Mouse (Mus musculus) olfactory bulb, adult 2 months (tissue): Measurements from ENCODE around the gene Med13l.

Source experiments
- CTCF ChIP-seq: fragments of 200-500 bp; IDR thresholded peaks from 2 replicates; pipeline ENCODE4 v1.5.1; 2012; ENCODE audit warnings: low read depth, mild to moderate bottlenecking, low read length, moderate library complexity; ENCODE audit not compliant: insufficient read depth
- POLR2A ChIP-seq: fragments of 200-500 bp; IDR thresholded peaks from 2 replicates; pipeline ENCODE4 v1.6.1; 2012; ENCODE audit warnings: mild to moderate bottlenecking, low read depth, low read length, moderate library complexity; ENCODE audit not compliant: insufficient read depth

DNA sequence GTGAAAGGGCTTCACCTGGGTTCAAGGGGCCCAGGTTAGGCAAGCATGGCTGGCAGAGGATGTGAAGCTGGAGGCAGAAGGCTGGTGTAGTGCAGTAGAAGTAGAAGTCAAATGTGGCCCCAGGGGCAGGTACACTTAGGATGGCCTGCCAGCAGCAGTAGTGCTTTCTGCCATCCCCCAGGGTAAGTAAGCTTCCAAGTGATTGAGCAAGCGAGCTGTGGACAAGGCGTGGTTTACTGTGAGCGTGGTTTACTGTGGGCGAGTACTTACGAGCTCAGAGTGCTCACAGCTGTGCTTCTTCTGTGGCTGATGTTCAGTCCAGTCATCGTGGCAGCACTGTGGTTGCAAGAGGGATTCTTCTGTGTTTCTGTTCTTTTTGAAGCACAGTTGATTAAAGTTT is 103.5 kb downstream of the Med13l start:
- TF ChIP-seq POLR2A (no peak), CTCF (no peak)
